Mouse (Mus musculus) testis, adult 2 months (tissue): ENCODE measurements around the gene Tmem135.

Source experiments
- CTCF ChIP-seq: fragments of 200-500 bp; IDR thresholded peaks from 2 replicates; pipeline ENCODE4 v1.5.1; 2012; ENCODE audit warnings: low read depth, mild to moderate bottlenecking, inconsistent platforms, low read length, moderate library complexity; ENCODE audit not compliant: control insufficient read depth, insufficient read depth, insufficient replicate concordance
- POLR2A ChIP-seq: fragments of 200-500 bp; IDR thresholded peaks from 2 replicates; pipeline ENCODE4 v1.6.1; 2012; ENCODE audit warnings: low read depth, mild to moderate bottlenecking, inconsistent platforms, low read length, moderate library complexity; ENCODE audit not compliant: control insufficient read depth

DNA sequence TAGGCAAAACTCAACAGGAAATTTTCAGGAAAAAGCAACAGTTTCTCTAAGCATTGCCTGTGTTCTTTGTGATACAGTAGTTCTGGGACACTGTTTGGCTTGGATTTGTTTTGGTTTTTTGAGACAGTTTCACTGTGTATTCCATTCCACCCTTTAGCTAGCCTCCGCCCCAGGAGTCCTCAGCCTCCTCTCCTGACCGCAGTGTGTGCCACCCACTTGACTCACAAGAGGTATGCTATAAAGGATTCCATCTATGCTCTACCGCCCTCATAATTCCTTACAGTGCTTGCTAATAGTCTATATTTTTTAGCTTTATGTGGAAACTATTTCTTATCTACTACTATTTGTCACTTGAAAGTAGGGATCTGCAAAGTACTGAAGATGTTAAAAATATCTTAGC, 99.1 kb downstream of the Tmem135 start:
- TF ChIP-seq CTCF: no peak
- no peak for TF ChIP-seq POLR2A
